Comparison of ENCODE assay signal across 14 mouse cellular contexts in genomic region chr1:39939401-39939800, GRCm38 (mm10). TPM values are rescaled to one million over a fixed set of nuclear protein-coding genes. Genes with fewer than 3 reads are reported as not detected.
DNase-seq lines count a peak whose midpoint lies in the region; ATAC-seq and TF ChIP-seq lines count a peak whose summit lies in the region.
"Had no signal": no experiment of that assay in that cellular context is flagged by ENCODE, and none has a peak within 500 bp of the region (broad histone marks: within the 10 kb centered on the region; RNA-seq: fewer than 3 reads in every experiment).

No protein-coding gene starts in this region.

- H3K4me3 ChIP-seq in heart, embryonic 12.5 days: no peak overlapping the region
- no peak overlapping the region for H3K4me3 ChIP-seq in limb, embryonic 15.5 days
- H3K4me3 ChIP-seq in limb, embryonic 10.5 days: no peak overlapping the region
- no peak overlapping the region for H3K4me3 ChIP-seq in hindbrain, postnatal 0 days (ENCODE audit: low read length)
- H3K4me3 ChIP-seq in midbrain, embryonic 16.5 days (ENCODE audit: low read depth, low read length): no peak overlapping the region
- H3K4me3 ChIP-seq: embryonic facial prominence, embryonic 12.5 days; forebrain, embryonic 12.5 days had no signal

- H3K27me3 ChIP-seq in heart, embryonic 12.5 days (replicated peaks): no peaks in the 10 kb centered on the region
- H3K27me3 ChIP-seq in limb, embryonic 15.5 days: no peaks in the 10 kb centered on the region
- H3K27me3 ChIP-seq in limb, embryonic 10.5 days (ENCODE audit: low read depth, poor library complexity, severe bottlenecking): no peaks in the 10 kb centered on the region
- no peaks in the 10 kb centered on the region for H3K27me3 ChIP-seq in hindbrain, postnatal 0 days (ENCODE audit: insufficient read depth, low read length)
- H3K27me3 ChIP-seq in midbrain, embryonic 16.5 days (ENCODE audit: control insufficient read depth, insufficient read depth, low read depth, low read length): no peaks in the 10 kb centered on the region
- H3K27me3 ChIP-seq: embryonic facial prominence, embryonic 12.5 days; forebrain, embryonic 12.5 days had no signal

- peak overlapping the region; percentile 51; the same call in 1 of the 2 replicates for H3K27ac ChIP-seq in heart, embryonic 12.5 days (ENCODE audit: poor library complexity, severe bottlenecking)
- peak overlapping the region; percentile 11; the same call in 1 of the 2 replicates for H3K27ac ChIP-seq in limb, embryonic 15.5 days
- no peak overlapping the region for H3K27ac ChIP-seq in limb, embryonic 10.5 days
- H3K27ac ChIP-seq in hindbrain, postnatal 0 days: peak overlapping the region; percentile 60; the same call in 1 of the 2 replicates
- H3K27ac ChIP-seq in midbrain, embryonic 16.5 days (ENCODE audit: low read length): peak overlapping the region; percentile 28; the same call in 1 of the 2 replicates
- H3K27ac ChIP-seq: embryonic facial prominence, embryonic 12.5 days; forebrain, embryonic 12.5 days had no signal

- intact Hi-C loops in heart, postnatal 10 days (cut with DNase I): loop anchor here (5.0 kb wide), 2 partner anchors 37 to 252 kb away; partner anchors contain the start of gene Map4k4

- no peaks in the 10 kb centered on the region for H3K36me3 ChIP-seq in heart, embryonic 12.5 days
- H3K36me3 ChIP-seq in limb, embryonic 15.5 days: no peaks in the 10 kb centered on the region
- peaks cover 11% of the 10 kb centered on the region for H3K36me3 ChIP-seq in limb, embryonic 10.5 days
- H3K36me3 ChIP-seq in hindbrain, postnatal 0 days (ENCODE audit: insufficient read depth, low read length): no peaks in the 10 kb centered on the region
- no peaks in the 10 kb centered on the region for H3K36me3 ChIP-seq in midbrain, embryonic 16.5 days (ENCODE audit: control insufficient read depth, insufficient read depth, low read length)
- H3K36me3 ChIP-seq: forebrain, embryonic 12.5 days had no signal

- no peak for DNase-seq in heart, postnatal 10 days
- no peak for DNase-seq in limb, embryonic 10.5 days (ENCODE audit: low spot score)
- DNase-seq in hindbrain, postnatal 0 days (ENCODE audit: low spot score): no peak
- DNase-seq in right cerebral cortex, postnatal 25 days: no peak
- no peak for DNase-seq in cerebellum, adult 18-20 months
- DNase-seq: adrenal gland, postnatal 25 days; gastrocnemius, postnatal 25 days; right cerebral cortex, postnatal 4 days; thymus, postnatal 4 days had no signal

- TF ChIP-seq CTCF in hindbrain, postnatal 0 days (IDR thresholded peaks at IDR 0.05; ENCODE audit: low read depth): no peak

- ATAC-seq in heart, embryonic 12.5 days (ENCODE audit: insufficient number of reproducible peaks, low FRiP score): no peak
- no peak for ATAC-seq in limb, embryonic 15.5 days (ENCODE audit: insufficient number of reproducible peaks, low FRiP score, low TSS enrichment, low read depth)
- no peak for ATAC-seq in hindbrain, postnatal 0 days
- ATAC-seq in midbrain, embryonic 16.5 days: no peak

- 0 out of 2 replicates have a peak overlapping the region, but pooled peaks have one; percentile 14 for H3K4me2 ChIP-seq in heart, embryonic 12.5 days
- no peak overlapping the region for H3K4me2 ChIP-seq in limb, embryonic 15.5 days
- H3K4me2 ChIP-seq in hindbrain, postnatal 0 days (ENCODE audit: low read depth, low read length): no peak overlapping the region
- no peak overlapping the region for H3K4me2 ChIP-seq in midbrain, embryonic 16.5 days (ENCODE audit: low read length)
- H3K4me2 ChIP-seq: embryonic facial prominence, embryonic 12.5 days; forebrain, embryonic 12.5 days had no signal

- no peaks in the 10 kb centered on the region for H3K9me3 ChIP-seq in heart, embryonic 12.5 days (replicated peaks)
- no peaks in the 10 kb centered on the region for H3K9me3 ChIP-seq in limb, embryonic 15.5 days
- H3K9me3 ChIP-seq in limb, embryonic 10.5 days (replicated peaks): no peaks in the 10 kb centered on the region
- H3K9me3 ChIP-seq in hindbrain, postnatal 0 days (ENCODE audit: low read length): no peaks in the 10 kb centered on the region
- H3K9me3 ChIP-seq in midbrain, embryonic 16.5 days (replicated peaks; ENCODE audit: control insufficient read depth, low read length, poor library complexity, severe bottlenecking): no peaks in the 10 kb centered on the region
- H3K9me3 ChIP-seq: embryonic facial prominence, embryonic 12.5 days; forebrain, embryonic 12.5 days had no signal

- WGBS in heart, embryonic 12.5 days: 71% methylated on average over 12 of the region's 12 CpGs
- WGBS in limb, embryonic 15.5 days: 77% methylated on average over 12 of the region's 12 CpGs
- WGBS in limb, embryonic 10.5 days: 91% methylated on average over 12 of the region's 12 CpGs
- WGBS in hindbrain, postnatal 0 days: 52% methylated on average over 12 of the region's 12 CpGs
- WGBS in midbrain, embryonic 16.5 days: 80% methylated on average over 12 of the region's 12 CpGs

- peak overlapping the region; percentile 2; the same call in 1 of the 2 replicates for H3K9ac ChIP-seq in heart, embryonic 12.5 days
- no peak overlapping the region for H3K9ac ChIP-seq in limb, embryonic 15.5 days
- H3K9ac ChIP-seq in hindbrain, postnatal 0 days (replicated peaks; ENCODE audit: low read length): no peak overlapping the region
- H3K9ac ChIP-seq in midbrain, embryonic 16.5 days (ENCODE audit: low read depth, low read length): no peak overlapping the region
- H3K9ac ChIP-seq: embryonic facial prominence, embryonic 12.5 days; forebrain, embryonic 12.5 days had no signal

- H3K4me1 ChIP-seq in heart, embryonic 12.5 days (replicated peaks): peaks cover 94% of the 10 kb centered on the region
- H3K4me1 ChIP-seq in limb, embryonic 15.5 days: peaks cover 82% of the 10 kb centered on the region
- peaks cover 96% of the 10 kb centered on the region for H3K4me1 ChIP-seq in limb, embryonic 10.5 days
- peaks cover 57% of the 10 kb centered on the region for H3K4me1 ChIP-seq in hindbrain, postnatal 0 days (ENCODE audit: insufficient read depth, low read length)
- peaks cover 85% of the 10 kb centered on the region for H3K4me1 ChIP-seq in midbrain, embryonic 16.5 days (ENCODE audit: control insufficient read depth, insufficient read depth, low read length)

RNA-seq across cellular contexts. Expression of gene Map4k4, which starts 38.7 kb away (rescaled TPM):
- polyA plus RNA-seq in heart, embryonic 12.5 days (2016; fragmentation: Nextera tagmentation; extraction: Ambion mirVana): 26.1 and 31.8 TPM in 2 replicates
- total RNA-seq in heart, postnatal 10 days (2021): 100 to 1,000 TPM; 187 to 216 TPM
- polyA plus RNA-seq in limb, embryonic 15.5 days (2015; fragmentation: Nextera tagmentation; extraction: Ambion mirVana): 29.5 and 32.7 TPM in 2 replicates
- 33.8 and 45.4 TPM in 2 replicates for polyA plus RNA-seq in limb, embryonic 10.5 days (2016; fragmentation: Nextera tagmentation; extraction: Ambion mirVana)
- total RNA-seq in hindbrain, postnatal 0 days (2014; rRNA removed): 172 and 189 TPM in 2 replicates
- polyA plus RNA-seq in hindbrain, postnatal 0 days (2015; fragmentation: Nextera tagmentation; extraction: Ambion mirVana): 32.4 and 34.1 TPM in 2 replicates
- 31.4 and 38.4 TPM in 2 replicates for polyA plus RNA-seq in midbrain, embryonic 16.5 days (2015; fragmentation: Nextera tagmentation; extraction: Ambion mirVana)
